Mouse (Mus musculus) forebrain, embryonic 16.5 days (tissue): Measurements from ENCODE around the gene Sycp2l. TPM values are rescaled to one million over a fixed set of nuclear protein-coding genes. Genes with fewer than 3 reads are reported as not detected.

Experiments used
- ATAC-seq: fragments of 200-750 bp; cut with Nextera tagmentation; 2 replicates; pipeline ENCODE4 v1.8.0; 2017; ENCODE audit warnings: mild to moderate bottlenecking, moderate library complexity
- H3K27ac ChIP-seq: fragments of 300-500 bp; sonication (generic); 2 replicates; pipeline ENCODE4 v1.5.1; 2014; ENCODE audit warnings: low read length, control low read depth
- H3K27me3 ChIP-seq: fragments of 300-500 bp; sonication (generic); replicated peaks from 2 replicates; pipeline ENCODE4 v1.6.1; 2014; ENCODE audit warnings: low read length; ENCODE audit not compliant: control insufficient read depth, insufficient read depth
- H3K36me3 ChIP-seq: fragments of 300-500 bp; sonication (generic); 2 replicates; pipeline ENCODE4 v1.6.1; 2014; ENCODE audit not compliant: control insufficient read depth, insufficient read depth
- H3K4me1 ChIP-seq: fragments of 300-500 bp; sonication (generic); replicated peaks from 2 replicates; pipeline ENCODE4 v1.6.1; 2014; ENCODE audit warnings: low read length; ENCODE audit not compliant: control insufficient read depth, insufficient read depth
- H3K4me2 ChIP-seq: fragments of 300-500 bp; sonication (generic); 2 replicates; pipeline ENCODE4 v1.6.1; 2014; ENCODE audit warnings: mild to moderate bottlenecking, low read length, control low read depth
- H3K4me3 ChIP-seq: fragments of 300-500 bp; sonication (generic); replicated peaks from 2 replicates; pipeline ENCODE4 v1.5.1; 2014; ENCODE audit warnings: mild to moderate bottlenecking, low read length, control low read depth
- H3K9ac ChIP-seq: fragments of 300-500 bp; sonication (generic); replicated peaks from 2 replicates; pipeline ENCODE4 v1.6.1; 2014; ENCODE audit warnings: low read depth, low read length, control low read depth
- H3K9me3 ChIP-seq: fragments of 300-500 bp; sonication (generic); 2 replicates; pipeline ENCODE4 v1.6.1; 2016; ENCODE audit warnings: low read length; ENCODE audit not compliant: control insufficient read depth
- whole genome bisulfite sequencing: fragments of 180-500 bp; shearing (Covaris S2); extraction: QIAGEN DNeasy Blood & Tissue Kit; methylation state at CpG from one replicate; pipeline ENCODE4 v1.1.7; 2014; 5-methylcytosine and 5-hydroxymethylcytosine counted together
- polyA plus RNA-seq: library from polyadenylated mRNA; unstranded; fragments of >200 nt; fragmentation: Nextera tagmentation; extraction: Ambion mirVana; gene quantifications from 2 replicates; pipeline ENCODE4 v1.2.1, GENCODE M21; 2015

The Sycp2l gene
- polyA plus RNA-seq, 1 experiment from 2014 or later, result not detected

DNA sequence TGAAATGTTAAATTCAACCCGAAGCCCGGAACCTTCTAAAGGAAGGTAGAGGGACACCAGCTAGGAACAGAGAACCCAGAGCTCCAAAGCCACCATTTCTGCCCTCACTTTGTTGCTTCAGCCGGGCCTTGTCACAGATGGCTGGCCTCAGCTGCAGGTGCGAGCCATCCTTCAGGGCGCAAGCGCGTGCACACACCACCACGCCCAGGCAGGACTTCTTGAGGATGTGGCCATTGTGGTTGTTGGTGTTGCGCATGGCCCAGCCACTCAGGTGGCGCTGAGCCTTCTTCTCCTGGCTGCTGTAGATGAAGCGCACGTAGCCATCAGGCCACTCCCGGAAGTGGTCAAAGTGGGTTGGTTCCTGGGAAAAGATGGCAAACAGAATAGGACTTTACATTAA lies 8.6 kb upstream of the Sycp2l start:
- ATAC-seq, result no peak
- WGBS, result 96% methylated on average over 13 of the region's 13 CpGs
- no peak overlapping the region for H3K4me2 ChIP-seq
- no peaks in the 10 kb centered on the region for H3K4me1 ChIP-seq
- H3K9ac ChIP-seq, result no peak overlapping the region
- H3K9me3 ChIP-seq, result no peaks in the 10 kb centered on the region
- no peaks in the 10 kb centered on the region for H3K36me3 ChIP-seq
- no peaks in the 10 kb centered on the region for H3K27me3 ChIP-seq
- H3K27ac ChIP-seq, result no peak overlapping the region
- no peak overlapping the region for H3K4me3 ChIP-seq

DNA sequence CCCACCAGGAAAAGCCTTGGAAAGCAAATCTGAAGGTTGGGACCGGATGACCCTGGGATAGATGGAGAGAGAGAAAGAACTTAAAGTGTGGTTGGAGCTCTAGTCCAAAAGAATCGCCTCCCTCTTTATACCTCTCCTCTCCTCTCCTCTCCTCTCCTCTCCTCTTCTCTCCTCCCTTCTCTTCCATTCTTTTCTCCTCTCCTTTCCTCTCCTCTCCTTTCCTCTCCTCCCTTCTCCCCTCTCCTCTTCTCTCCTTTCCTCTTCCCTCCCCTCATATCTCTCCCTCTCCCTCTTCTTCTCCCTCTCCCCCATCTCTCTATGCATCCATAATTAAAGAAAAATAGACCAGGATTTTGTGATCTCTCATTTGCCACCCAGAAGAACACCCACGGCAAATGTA lies 3.2 kb upstream of the Sycp2l start, which contains the start of gene Gcm2:
Gene Gcm2 (minus strand): TSS at position 101 of the 400 bp plus-strand sequence.
- 89% methylated on average over 2 of the region's 3 CpGs for WGBS
- no peak within 1 kb of the TSS for H3K27ac ChIP-seq

GRCm38 (mm10) chr13:41119152-41119945 lies 5.2 kb downstream of the Sycp2l start:
- H3K9me3 ChIP-seq, result no peaks in the 10 kb centered on the region
- H3K27ac ChIP-seq, result no peak overlapping the region
- no peak overlapping the region for H3K9ac ChIP-seq
- 30% methylated on average over 9 of the region's 9 CpGs for WGBS
- no peaks in the 10 kb centered on the region for H3K4me1 ChIP-seq
- H3K4me3 ChIP-seq, result no peak overlapping the region
- no peak overlapping the region for H3K4me2 ChIP-seq
- no peak for ATAC-seq
- H3K27me3 ChIP-seq, result 0 out of 2 replicates have a peak, but pooled peaks cover 4% of the 10 kb centered on the region
- H3K36me3 ChIP-seq, result no peaks in the 10 kb centered on the region

More for the DNA sequence above, 3.2 kb upstream of the Sycp2l start, which contains the start of gene Gcm2:
- Histone ChIP-seq H3K4me1 (no peaks in the 10 kb centered on the region), H3K9me3 (no peaks in the 10 kb centered on the region), H3K4me2 (no peak within 1 kb of the TSS), H3K9ac (no peak within 1 kb of the TSS), H3K36me3 (no peaks in the 10 kb centered on the region), H3K27me3 (0 out of 2 replicates have a peak, but pooled peaks cover 7% of the 10 kb centered on the region), H3K4me3 (no peak within 1 kb of the TSS)
- ATAC-seq, result no peak

DNA sequence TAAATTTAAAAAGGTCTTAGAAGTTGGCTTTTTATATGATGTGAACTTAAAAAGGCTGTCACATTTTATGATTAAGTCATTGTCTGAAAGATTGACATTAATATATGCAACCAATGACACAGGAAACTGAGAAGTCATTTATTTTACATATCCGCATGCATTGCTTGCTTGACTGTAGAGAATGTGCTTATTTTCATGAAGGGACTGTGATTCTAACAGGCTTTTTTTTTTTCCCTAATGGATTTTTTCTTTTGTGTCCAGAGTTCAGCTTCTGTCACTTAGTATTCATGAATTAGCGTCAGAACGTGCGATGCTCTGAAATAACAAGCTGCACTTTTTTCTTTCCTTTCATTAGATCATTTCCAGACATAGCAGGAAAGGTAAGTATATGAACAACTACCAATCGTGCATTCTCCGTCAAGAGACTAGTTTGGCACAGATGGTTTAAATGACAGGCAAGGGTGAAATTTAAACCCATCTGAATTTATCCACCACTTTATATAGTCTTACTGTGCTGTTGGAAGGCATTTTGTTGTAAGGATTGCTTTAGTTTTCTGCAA lies 9.6 kb downstream of the Sycp2l start:
- peak; percentile 57 for ATAC-seq
- Histone ChIP-seq H3K9ac (no peak overlapping the region), H3K36me3 (no peaks in the 10 kb centered on the region), H3K4me3 (no peak overlapping the region), H3K4me2 (no peak overlapping the region), H3K9me3 (no peaks in the 10 kb centered on the region), H3K27ac (peak overlapping the region; percentile 43; the same call in 1 of the 2 replicates), H3K4me1 (no peaks in the 10 kb centered on the region), H3K27me3 (no peaks in the 10 kb centered on the region)
- 44% methylated on average over 6 of the region's 6 CpGs for WGBS

DNA sequence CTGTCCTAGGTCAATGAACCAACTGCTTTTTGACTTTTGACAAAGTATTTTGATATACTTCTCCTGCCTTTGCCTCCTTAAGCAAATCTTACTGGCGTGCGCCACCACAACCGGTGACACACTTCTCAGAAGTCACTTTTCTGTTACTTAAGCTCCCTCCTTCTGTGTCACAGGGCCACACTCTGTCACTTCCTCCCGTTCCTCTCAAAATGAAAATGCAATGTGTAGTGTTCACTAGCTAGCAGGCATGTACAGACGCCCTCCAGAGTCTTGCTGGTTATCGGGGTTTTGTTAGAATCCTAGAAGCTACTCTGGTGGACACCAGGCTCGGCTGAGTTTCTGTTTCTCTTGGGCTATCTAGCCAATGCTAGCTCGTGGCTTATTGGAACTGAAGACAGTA lies 14.2 kb downstream of the Sycp2l start:
- no peaks in the 10 kb centered on the region for H3K36me3 ChIP-seq
- H3K27ac ChIP-seq, result no peak overlapping the region
- H3K4me1 ChIP-seq, result no peaks in the 10 kb centered on the region
- ATAC-seq, result no peak
- no peaks in the 10 kb centered on the region for H3K27me3 ChIP-seq
- H3K9ac ChIP-seq, result no peak overlapping the region
- WGBS, result 87% methylated on average over 8 of the region's 8 CpGs
- H3K4me3 ChIP-seq, result no peak overlapping the region
- no peak overlapping the region for H3K4me2 ChIP-seq
- H3K9me3 ChIP-seq, result no peaks in the 10 kb centered on the region

DNA sequence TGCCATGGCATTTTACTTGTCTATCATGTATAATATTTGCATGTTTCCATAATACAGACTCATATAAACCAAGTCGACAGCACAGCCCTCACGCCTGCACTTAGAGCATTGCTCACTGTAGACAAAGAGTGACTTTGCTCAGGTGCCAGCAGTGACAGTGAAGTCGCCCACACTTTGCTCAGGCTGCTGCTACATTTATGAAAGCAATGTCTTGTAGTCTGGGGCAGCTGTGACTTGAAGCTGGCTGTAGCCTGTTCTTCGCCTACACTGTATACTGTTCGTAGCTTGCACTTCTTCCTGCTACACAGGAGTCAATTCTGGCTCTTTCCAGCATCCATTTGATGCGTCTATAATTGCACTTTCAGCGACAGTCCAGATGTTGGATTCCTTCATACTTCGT lies 15.0 kb downstream of the Sycp2l start:
- H3K9me3 ChIP-seq, result no peaks in the 10 kb centered on the region
- no peak for ATAC-seq
- 87% methylated on average over 8 of the region's 8 CpGs for WGBS

DNA sequence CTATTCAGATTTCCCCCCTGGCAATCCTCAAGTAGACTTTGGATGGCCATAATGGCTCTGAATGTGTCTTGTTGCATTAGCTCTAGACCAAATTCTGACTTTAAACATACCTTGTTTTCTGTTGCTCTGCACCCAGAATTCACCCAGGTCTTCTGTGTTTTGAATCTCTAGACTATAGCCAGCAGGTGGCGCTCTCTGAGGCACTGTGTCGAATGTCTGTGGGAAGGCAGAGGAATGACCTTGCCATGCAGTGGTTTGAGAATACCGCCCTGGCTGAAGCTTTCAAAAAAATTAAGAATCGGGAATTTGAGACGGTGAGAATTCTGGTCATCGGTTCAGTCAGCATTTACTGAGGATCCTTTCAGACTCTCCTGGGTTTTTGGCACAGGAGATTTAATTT lies 20.8 kb downstream of the Sycp2l start:
- Histone ChIP-seq H3K4me1 (no peaks in the 10 kb centered on the region), H3K4me2 (no peak overlapping the region), H3K4me3 (no peak overlapping the region), H3K36me3 (no peaks in the 10 kb centered on the region), H3K27ac (no peak overlapping the region), H3K27me3 (no peaks in the 10 kb centered on the region), H3K9me3 (no peaks in the 10 kb centered on the region), H3K9ac (no peak overlapping the region)
- ATAC-seq, result no peak
- 10% methylated on average over 6 of the region's 6 CpGs for WGBS

More for the DNA sequence above, 15.0 kb downstream of the Sycp2l start:
- Histone ChIP-seq H3K27ac (no peak overlapping the region), H3K4me3 (no peak overlapping the region), H3K4me2 (no peak overlapping the region), H3K36me3 (no peaks in the 10 kb centered on the region), H3K27me3 (no peaks in the 10 kb centered on the region), H3K4me1 (no peaks in the 10 kb centered on the region), H3K9ac (no peak overlapping the region)

DNA sequence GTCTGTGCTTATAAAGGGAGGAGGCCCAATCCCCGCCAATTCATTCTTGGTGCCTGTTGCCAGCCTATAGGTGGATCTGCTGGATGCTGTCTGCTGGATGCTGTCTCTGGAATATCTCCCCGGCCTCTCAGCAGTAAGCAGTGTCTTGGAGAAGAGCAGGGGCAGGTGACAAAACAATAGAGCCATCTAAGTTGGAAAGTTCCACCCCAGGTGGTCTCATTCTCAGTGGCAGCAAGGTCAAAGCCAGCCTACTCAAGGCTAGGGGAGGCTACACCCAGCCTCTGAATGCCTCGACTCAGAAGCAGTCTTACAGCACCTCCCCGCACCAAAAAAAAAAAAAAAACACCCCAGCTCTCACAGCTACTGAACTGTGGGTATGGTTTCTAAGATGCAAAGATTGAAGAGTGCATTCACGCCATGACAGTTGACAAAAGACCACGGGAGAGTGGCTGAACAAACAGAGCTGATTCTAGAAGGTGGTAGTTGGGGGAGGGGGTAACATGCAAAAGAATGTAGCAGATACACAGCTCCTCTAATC lies 31.4 kb downstream of the Sycp2l start:
- Histone ChIP-seq H3K27me3 (no peaks in the 10 kb centered on the region), H3K4me1 (no peaks in the 10 kb centered on the region), H3K9me3 (no peaks in the 10 kb centered on the region), H3K27ac (no peak overlapping the region), H3K9ac (no peak overlapping the region), H3K4me3 (no peak overlapping the region), H3K36me3 (no peaks in the 10 kb centered on the region), H3K4me2 (no peak overlapping the region)
- ATAC-seq, result no peak
- WGBS, result 74% methylated on average over 6 of the region's 6 CpGs

DNA sequence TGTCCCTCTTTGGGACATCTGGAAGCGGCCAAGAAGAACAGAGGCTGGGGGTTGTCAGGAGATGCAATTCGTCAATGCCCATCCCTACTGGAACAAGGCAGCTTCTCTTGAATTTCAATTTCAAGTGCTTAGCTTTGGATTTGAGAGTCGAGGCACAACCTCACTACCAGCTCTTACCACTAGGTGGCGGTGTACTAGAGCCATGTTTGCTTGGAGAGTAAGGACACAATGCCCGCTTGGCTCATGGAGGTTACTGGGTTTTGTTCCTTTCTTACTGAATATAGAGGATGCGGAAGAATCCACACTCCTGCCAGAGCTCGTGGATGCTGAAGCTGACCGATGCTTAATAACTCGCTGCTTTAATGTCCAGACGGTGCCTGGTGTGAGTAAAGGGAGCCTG lies 32.2 kb downstream of the Sycp2l start:
- Histone ChIP-seq H3K27ac (no peak overlapping the region), H3K36me3 (no peaks in the 10 kb centered on the region), H3K9ac (no peak overlapping the region), H3K4me2 (no peak overlapping the region), H3K9me3 (no peaks in the 10 kb centered on the region), H3K27me3 (no peaks in the 10 kb centered on the region), H3K4me3 (no peak overlapping the region), H3K4me1 (no peaks in the 10 kb centered on the region)
- ATAC-seq, result no peak
- 80% methylated on average over 10 of the region's 10 CpGs for WGBS
